Mouse (Mus musculus) testis, adult 2 months (tissue): ENCODE data around the gene Col16a1. TPM values are rescaled to one million over a fixed set of nuclear protein-coding genes. Genes with fewer than 3 reads are reported as not detected.

Experiments used
- H3K27ac ChIP-seq: fragments of 200-500 bp; 2 replicates; pipeline ENCODE4 v1.5.1; 2012; ENCODE audit warnings: low read depth, low read length; ENCODE audit not compliant: control insufficient read depth, insufficient read depth
- H3K27me3 ChIP-seq: fragments of 200-500 bp; 2 replicates; pipeline ENCODE4 v1.6.1; 2012; ENCODE audit warnings: mild to moderate bottlenecking, low read length, moderate library complexity; ENCODE audit not compliant: control insufficient read depth, insufficient read depth
- H3K36me3 ChIP-seq: fragments of 200-500 bp; 2 replicates; pipeline ENCODE4 v1.6.1; 2012; ENCODE audit warnings: mild to moderate bottlenecking, low read length; ENCODE audit not compliant: control insufficient read depth, insufficient read depth
- H3K4me1 ChIP-seq: fragments of 200-500 bp; 2 replicates; pipeline ENCODE4 v1.6.1; 2012; ENCODE audit warnings: low read length; ENCODE audit not compliant: control insufficient read depth, insufficient read depth
- H3K4me3 ChIP-seq: fragments of 200-500 bp; 2 replicates; pipeline ENCODE4 v1.5.1; 2012; ENCODE audit warnings: low read depth, mild to moderate bottlenecking, low read length, moderate library complexity, mixed read lengths; ENCODE audit not compliant: control insufficient read depth
- CTCF ChIP-seq: fragments of 200-500 bp; IDR thresholded peaks from 2 replicates; pipeline ENCODE4 v1.5.1; 2012; ENCODE audit warnings: low read depth, mild to moderate bottlenecking, inconsistent platforms, low read length, moderate library complexity; ENCODE audit not compliant: control insufficient read depth, insufficient read depth, insufficient replicate concordance
- POLR2A ChIP-seq: fragments of 200-500 bp; IDR thresholded peaks from 2 replicates; pipeline ENCODE4 v1.6.1; 2012; ENCODE audit warnings: low read depth, mild to moderate bottlenecking, inconsistent platforms, low read length, moderate library complexity; ENCODE audit not compliant: control insufficient read depth
- polyA plus RNA-seq: library from polyadenylated mRNA; depleted of rRNA; stranded (reverse); fragments of >200 nt; gene quantifications from 2 replicates; pipeline ENCODE4 v1.2.3, GENCODE M21; 2012

Col16a1 gene
- polyA plus RNA-seq, 1 experiment: 111 TPM

GRCm38 (mm10) chr4:130130641-130131350, 83.2 kb downstream of the Col16a1 start:
- TF ChIP-seq POLR2A: no peak
- no peak for TF ChIP-seq CTCF

DNA sequence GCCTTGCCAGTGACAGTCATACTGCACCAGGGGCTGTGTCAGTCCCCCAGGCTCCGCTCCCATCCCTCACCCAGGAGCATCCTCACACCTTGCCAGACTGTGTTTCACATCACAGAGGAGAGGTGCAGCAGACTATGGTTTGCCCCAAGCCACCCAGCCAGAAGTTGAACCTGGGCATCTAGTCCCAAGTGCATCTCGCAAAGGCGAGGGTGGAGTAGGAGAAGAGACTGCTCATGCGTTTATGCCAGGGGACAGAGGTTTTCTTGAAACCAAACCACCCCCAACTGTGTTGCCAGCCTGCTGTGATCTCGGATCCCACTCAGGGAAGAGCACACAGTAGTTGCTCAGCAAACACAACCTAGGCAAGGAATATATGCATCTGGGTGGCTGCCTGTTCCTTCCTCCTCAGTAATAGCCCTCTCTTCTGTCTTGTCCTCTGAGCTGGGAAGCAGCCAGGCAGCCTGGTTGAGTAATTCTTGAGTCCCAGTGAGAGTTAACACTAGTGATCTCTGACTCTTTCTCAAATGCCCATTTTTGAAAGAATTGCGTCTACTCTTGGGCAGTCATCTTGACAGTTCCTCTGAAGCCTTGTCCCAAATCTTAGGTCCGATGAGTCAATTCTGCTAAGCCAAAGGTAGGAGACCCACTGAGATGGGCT, 83.9 kb downstream of the Col16a1 start:
- H3K27me3 ChIP-seq: no peaks in the 10 kb centered on the region
- no peaks in the 10 kb centered on the region for H3K36me3 ChIP-seq
- no peak overlapping the region for H3K27ac ChIP-seq
- no peak overlapping the region for H3K4me3 ChIP-seq
- no peaks in the 10 kb centered on the region for H3K4me1 ChIP-seq
- TF ChIP-seq CTCF (no peak), POLR2A (no peak)

More at GRCm38 (mm10) chr4:130130641-130131350, 83.2 kb downstream of the Col16a1 start:
- H3K4me1 ChIP-seq: no peaks in the 10 kb centered on the region
- H3K27ac ChIP-seq: no peak overlapping the region
- H3K36me3 ChIP-seq: no peaks in the 10 kb centered on the region
- no peaks in the 10 kb centered on the region for H3K27me3 ChIP-seq
- no peak overlapping the region for H3K4me3 ChIP-seq

GRCm38 (mm10) chr4:130133399-130133798, 85.8 kb downstream of the Col16a1 start:
- Histone ChIP-seq H3K4me1 (no peaks in the 10 kb centered on the region), H3K36me3 (no peaks in the 10 kb centered on the region), H3K27me3 (no peaks in the 10 kb centered on the region), H3K27ac (no peak overlapping the region), H3K4me3 (no peak overlapping the region)
- TF ChIP-seq POLR2A (no peak), CTCF (no peak)

- no peak overlapping the region for H3K27ac ChIP-seq
- H3K36me3 ChIP-seq: no peaks in the 10 kb centered on the region
- H3K4me1 ChIP-seq: peaks cover 3% of the 10 kb centered on the region; the same call in 1 of the 2 replicates
- no peaks in the 10 kb centered on the region for H3K27me3 ChIP-seq
- H3K4me3 ChIP-seq: peak overlapping the region; percentile 32
- TF ChIP-seq CTCF (peak; percentile 70), POLR2A (no peak)
Measured at GRCm38 (mm10) chr4:130138441-130139213, 91.0 kb downstream of the Col16a1 start.

DNA sequence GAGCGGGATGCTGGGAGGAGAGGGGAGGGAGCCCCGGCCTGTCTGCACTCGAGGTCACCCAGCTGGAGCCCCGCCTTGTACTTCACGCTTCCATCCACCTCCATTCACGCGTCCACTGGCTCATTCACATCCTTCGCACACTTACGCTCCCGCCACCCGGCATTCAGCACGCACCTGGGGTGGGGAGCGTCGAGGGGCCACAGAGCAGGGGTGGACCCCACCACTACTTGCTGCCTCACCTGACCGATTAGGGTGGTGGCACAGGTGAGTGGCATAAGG, 91.5 kb downstream of the Col16a1 start, which contains the start of gene Hcrtr1:
Gene Hcrtr1, minus strand, starts transcription at position 146 of the 279 bp plus-strand sequence.
- Histone ChIP-seq H3K4me3 (peak within 1 kb of the TSS; percentile 32), H3K27ac (no peak within 1 kb of the TSS), H3K36me3 (no peaks in the 10 kb centered on the region), H3K27me3 (no peaks in the 10 kb centered on the region), H3K4me1 (peaks cover 3% of the 10 kb centered on the region; the same call in 1 of the 2 replicates)
- TF ChIP-seq CTCF (no peak), POLR2A (no peak)

- H3K4me1 ChIP-seq: peaks cover 3% of the 10 kb centered on the region; the same call in 1 of the 2 replicates
- H3K27me3 ChIP-seq: no peaks in the 10 kb centered on the region
Measured at GRCm38 (mm10) chr4:130140992-130141402, 93.4 kb downstream of the Col16a1 start.

DNA sequence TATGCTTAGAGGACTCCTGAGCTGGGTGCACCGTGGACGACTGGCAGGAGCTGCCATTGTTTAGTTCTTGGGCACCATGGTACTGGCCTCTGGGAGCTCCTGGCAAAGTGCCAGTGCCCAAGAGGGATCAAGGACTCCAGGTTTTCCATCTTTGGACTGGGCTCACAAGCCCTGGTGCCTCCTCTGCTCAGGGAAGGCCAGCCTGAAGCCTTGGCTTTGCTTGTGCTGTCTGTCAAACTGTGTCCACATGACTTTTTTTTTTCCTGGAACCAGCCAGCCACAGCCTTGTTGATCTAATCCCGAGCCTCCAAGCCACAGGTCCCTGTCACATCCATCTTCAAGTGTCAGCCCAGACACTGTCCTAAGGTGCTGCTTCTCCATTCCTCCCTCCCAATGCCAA, 94.1 kb downstream of the Col16a1 start:
- Histone ChIP-seq H3K4me3 (no peak overlapping the region), H3K27ac (no peak overlapping the region), H3K4me1 (peaks cover 3% of the 10 kb centered on the region; the same call in 1 of the 2 replicates), H3K36me3 (no peaks in the 10 kb centered on the region), H3K27me3 (no peaks in the 10 kb centered on the region)
- no peak for TF ChIP-seq CTCF
- no peak for TF ChIP-seq POLR2A

More at GRCm38 (mm10) chr4:130140992-130141402, 93.4 kb downstream of the Col16a1 start:
- H3K36me3 ChIP-seq: no peaks in the 10 kb centered on the region
- H3K4me3 ChIP-seq: no peak overlapping the region
- H3K27ac ChIP-seq: no peak overlapping the region
- no peak for TF ChIP-seq POLR2A
- no peak for TF ChIP-seq CTCF
